Mouse (Mus musculus) MEL-GATA-1-ER (cell line): ENCODE measurements around the gene Art2b.
"Not testable (repeated sequence)": the region's sequence is repeated elsewhere in the genome, so short reads cannot be mapped to it uniquely, and the experiment has no call there.

Source experiments
- DNase-seq: peaks from one replicate; pipeline ENCODE4 v3.0.0-alpha.2; 2012; ENCODE audit warnings: low read depth; ENCODE audit errors: extremely low read depth

The Art2b gene

GRCm38 (mm10) chr7:101564086-101564485, 21.3 kb downstream of the Art2b start:
- no peak for DNase-seq

GRCm38 (mm10) chr7:101559393-101559792, 26.0 kb downstream of the Art2b start:
- DNase-seq = not testable (repeated sequence)

- no peak for DNase-seq
Measured at GRCm38 (mm10) chr7:101557391-101557790, 28.0 kb downstream of the Art2b start.

GRCm38 (mm10) chr7:101555473-101555872, 29.9 kb downstream of the Art2b start:
- DNase-seq = not testable (repeated sequence)

- DNase-seq = no peak
Measured at GRCm38 (mm10) chr7:101551530-101551929, 33.9 kb downstream of the Art2b start.

- no peak for DNase-seq
Measured at GRCm38 (mm10) chr7:101550686-101551485, 34.5 kb downstream of the Art2b start.

- no peak for DNase-seq
Measured at GRCm38 (mm10) chr7:101549266-101549665, 36.1 kb downstream of the Art2b start.

- DNase-seq = no peak
Measured at GRCm38 (mm10) chr7:101547651-101548050, 37.7 kb downstream of the Art2b start.

- DNase-seq = no peak
Measured at GRCm38 (mm10) chr7:101541734-101542133, 43.7 kb downstream of the Art2b start.

- DNase-seq = peak; percentile 41
Measured at GRCm38 (mm10) chr7:101541132-101541531, 44.3 kb downstream of the Art2b start.

- DNase-seq = no peak
Measured at GRCm38 (mm10) chr7:101540684-101541083, 44.7 kb downstream of the Art2b start.

GRCm38 (mm10) chr7:101539774-101540173, 45.6 kb downstream of the Art2b start:
- DNase-seq = no peak

GRCm38 (mm10) chr7:101538141-101538933, 47.1 kb downstream of the Art2b start:
- DNase-seq = no peak

- DNase-seq = no peak
Measured at GRCm38 (mm10) chr7:101537541-101537940, 47.9 kb downstream of the Art2b start.

- DNase-seq = no peak
Measured at GRCm38 (mm10) chr7:101535517-101535916, 49.9 kb downstream of the Art2b start.

GRCm38 (mm10) chr7:101535102-101535501, 50.3 kb downstream of the Art2b start:
- no peak for DNase-seq

- DNase-seq = no peak
Measured at GRCm38 (mm10) chr7:101534428-101534827, 51.0 kb downstream of the Art2b start.
